Mouse (Mus musculus) ES-E14 (cell line): ENCODE measurements around the gene Bach2.

Source experiments
- MAFK ChIP-seq: IDR thresholded peaks from 2 replicates; pipeline ENCODE4 v1.6.1; 2014; ENCODE audit warnings: mild to moderate bottlenecking, low read depth, low read length, inconsistent platforms; ENCODE audit not compliant: insufficient read depth
- ZNF384 ChIP-seq: IDR thresholded peaks from 2 replicates; pipeline ENCODE4 v1.6.1; 2012; ENCODE audit warnings: low read depth, low read length, inconsistent platforms

DNA sequence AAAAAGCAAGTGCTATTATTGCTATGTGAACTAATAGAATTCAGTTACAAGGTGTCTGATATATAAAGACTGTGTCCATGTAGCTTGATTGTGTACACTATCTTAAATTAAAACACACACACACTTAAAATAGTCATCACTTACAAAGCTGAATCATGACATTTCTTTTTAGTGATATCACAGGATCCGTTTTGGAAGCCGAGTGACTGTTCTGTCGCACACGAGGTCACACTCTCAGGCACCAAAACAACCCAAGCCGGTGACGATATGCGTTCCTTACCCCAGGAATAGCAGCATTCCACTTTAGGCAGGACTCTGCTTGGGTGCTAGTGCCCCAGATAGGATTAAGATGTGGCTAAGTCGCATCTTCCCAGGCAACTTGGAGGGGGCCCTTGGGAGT, 37.5 kb upstream of the Bach2 start:
- TF ChIP-seq MAFK (no peak), ZNF384 (no peak)
